Mouse (Mus musculus) erythroblast, embryonic 14.5 days (primary cell): ENCODE results near the gene Disp3.

Source experiments
- GATA1 ChIP-seq: IDR thresholded peaks from 2 replicates; pipeline ENCODE4 v1.6.1; 2012; ENCODE audit warnings: low read length, inconsistent platforms, mixed read lengths
- TAL1 ChIP-seq: IDR thresholded peaks from 3 replicates; pipeline ENCODE4 v1.6.1; 2012; ENCODE audit warnings: low read length, inconsistent platforms, mixed read lengths

- TF ChIP-seq TAL1 (no peak), GATA1 (no peak)
Observed at GRCm38 (mm10) chr4:148222983-148223382, 64.8 kb downstream of the Disp3 start.
